Mouse (Mus musculus) forebrain, embryonic 14.5 days (tissue): ENCODE results near the gene Il17rc. TPM values are rescaled to one million over a fixed set of nuclear protein-coding genes. Genes with fewer than 3 reads are reported as not detected.

ENCODE experiments used
- ATAC-seq: fragments of 200-750 bp; cut with Nextera tagmentation; 2 replicates; pipeline ENCODE4 v1.8.0; 2017; ENCODE audit warnings: mild to moderate bottlenecking, moderate library complexity
- DNase-seq: peaks from one replicate; pipeline ENCODE4 v3.0.0-alpha.2; 2015; ENCODE audit warnings: low spot score
- H3K27ac ChIP-seq: fragments of 300-500 bp; sonication (generic); 2 replicates; pipeline ENCODE4 v1.5.1; 2014; ENCODE audit warnings: low read depth, mild to moderate bottlenecking, control low read depth, low read length, moderate library complexity
- H3K27me3 ChIP-seq: fragments of 300-500 bp; sonication (generic); replicated peaks from 2 replicates; pipeline ENCODE4 v1.6.1; 2014; ENCODE audit warnings: low read length, control low read depth, mixed read lengths; ENCODE audit not compliant: control insufficient read depth, insufficient read depth
- H3K36me3 ChIP-seq: fragments of 300-500 bp; sonication (generic); 2 replicates; pipeline ENCODE4 v1.6.1; 2014; ENCODE audit warnings: low read length, control low read depth; ENCODE audit not compliant: control insufficient read depth, insufficient read depth
- H3K4me1 ChIP-seq: fragments of 300-500 bp; sonication (generic); 2 replicates; pipeline ENCODE4 v1.6.1; 2014; ENCODE audit warnings: antibody characterized with exemption, low read length, control low read depth; ENCODE audit not compliant: control insufficient read depth, insufficient read depth
- H3K4me2 ChIP-seq: fragments of 300-500 bp; sonication (generic); 2 replicates; pipeline ENCODE4 v1.6.1; 2014; ENCODE audit warnings: mild to moderate bottlenecking, control low read depth, low read length
- H3K4me3 ChIP-seq: fragments of 300-500 bp; sonication (generic); 2 replicates; pipeline ENCODE4 v1.5.1; 2014; ENCODE audit warnings: low read depth, low read length, control low read depth
- H3K9ac ChIP-seq: fragments of 300-500 bp; sonication (generic); 2 replicates; pipeline ENCODE4 v1.6.1; 2014; ENCODE audit warnings: mild to moderate bottlenecking, low read length, control low read depth, moderate library complexity
- H3K9me3 ChIP-seq: fragments of 300-500 bp; sonication (generic); replicated peaks from 2 replicates; pipeline ENCODE4 v1.6.1; 2016; ENCODE audit warnings: low read length, control low read depth, mixed read lengths; ENCODE audit not compliant: control insufficient read depth
- WGBS: fragments of 180-500 bp; shearing (Covaris S2); extraction: QIAGEN DNeasy Blood & Tissue Kit; methylation state at CpG from one replicate; pipeline ENCODE4 v1.1.7; 2014; 5-methylcytosine and 5-hydroxymethylcytosine counted together
- polyA plus RNA-seq: library from polyadenylated mRNA; unstranded; fragments of >200 nt; fragmentation: Nextera tagmentation; extraction: Ambion mirVana; gene quantifications from 2 replicates; pipeline ENCODE4 v1.2.1, GENCODE M21; 2014

Gene Il17rc
- 1.3 and 2.0 TPM in 2 replicates for polyA plus RNA-seq

DNA sequence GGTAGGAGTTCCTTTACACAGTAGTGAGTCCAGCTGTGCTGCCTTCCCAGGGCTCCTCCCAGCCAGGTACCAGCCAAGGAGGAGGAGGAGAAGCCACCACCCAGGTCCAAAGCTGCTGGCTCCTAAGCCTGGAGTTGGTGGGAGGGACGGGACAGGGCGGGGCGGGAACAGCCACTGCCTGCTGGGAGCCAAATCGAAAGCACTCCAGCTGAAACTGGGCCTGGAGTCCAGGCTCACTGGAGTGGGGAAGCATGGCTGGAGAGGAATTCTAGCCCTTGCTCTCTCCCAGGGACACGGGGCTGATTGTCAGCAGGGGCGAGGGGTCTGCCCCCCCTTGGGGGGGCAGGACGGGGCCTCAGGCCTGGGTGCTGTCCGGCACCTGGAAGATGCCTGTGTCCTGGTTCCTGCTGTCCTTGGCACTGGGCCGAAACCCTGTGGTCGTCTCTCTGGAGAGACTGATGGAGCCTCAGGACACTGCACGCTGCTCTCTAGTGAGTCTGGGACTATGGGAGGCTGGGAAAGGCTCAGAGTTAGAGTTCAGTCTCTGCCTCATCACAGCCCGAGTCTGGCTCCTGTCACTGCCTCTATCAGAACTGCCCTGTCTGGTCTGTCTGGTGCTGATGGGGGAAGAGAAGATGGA, at the start of gene Il17rc:
Gene Il17rc (plus strand): TSS at position 131 of the 640 bp plus-strand sequence.
- no peak within 1 kb of the TSS; the same call in 1 of the 2 replicates for H3K9ac ChIP-seq
- no peaks in the 10 kb centered on the region for H3K4me1 ChIP-seq
- peaks cover 14% of the 10 kb centered on the region; the same call in 1 of the 2 replicates for H3K27me3 ChIP-seq
- H3K4me2 ChIP-seq, result no peak within 1 kb of the TSS
- no peaks in the 10 kb centered on the region for H3K36me3 ChIP-seq
- H3K4me3 ChIP-seq, result no peak within 1 kb of the TSS
- 24% methylated on average over 12 of the region's 12 CpGs for WGBS
- ATAC-seq (no peak), DNase-seq (no peak)
- H3K9me3 ChIP-seq, result no peaks in the 10 kb centered on the region
- H3K27ac ChIP-seq, result no peak within 1 kb of the TSS; the same call in 1 of the 2 replicates

GRCm38 (mm10) chr6:113423000-113423399, 48.2 kb upstream of the Il17rc start:
- no peak overlapping the region for H3K27ac ChIP-seq
- 69% methylated on average over 4 of the region's 4 CpGs for WGBS
- H3K4me3 ChIP-seq, result no peak overlapping the region
- peaks cover 7% of the 10 kb centered on the region; the same call in 1 of the 2 replicates for H3K4me1 ChIP-seq
- H3K9ac ChIP-seq, result no peak overlapping the region
- ATAC-seq, result no peak
- H3K27me3 ChIP-seq, result no peaks in the 10 kb centered on the region
- H3K36me3 ChIP-seq, result no peaks in the 10 kb centered on the region
- H3K4me2 ChIP-seq, result no peak overlapping the region
- no peak for DNase-seq
- H3K9me3 ChIP-seq, result no peaks in the 10 kb centered on the region

- Histone ChIP-seq H3K4me3 (no peak overlapping the region), H3K9ac (no peak overlapping the region), H3K36me3 (no peaks in the 10 kb centered on the region), H3K4me1 (no peaks in the 10 kb centered on the region), H3K9me3 (no peaks in the 10 kb centered on the region), H3K4me2 (no peak overlapping the region), H3K27me3 (no peaks in the 10 kb centered on the region), H3K27ac (no peak overlapping the region)
- no peak for DNase-seq
- 90% methylated on average over 7 of the region's 7 CpGs for WGBS
- no peak for ATAC-seq
Measured at GRCm38 (mm10) chr6:113424187-113424586, 47.0 kb upstream of the Il17rc start.

GRCm38 (mm10) chr6:113426696-113427095, 44.5 kb upstream of the Il17rc start:
- ATAC-seq (no peak), DNase-seq (no peak)
- Histone ChIP-seq H3K4me1 (no peaks in the 10 kb centered on the region), H3K27ac (no peak overlapping the region), H3K9me3 (no peaks in the 10 kb centered on the region), H3K36me3 (no peaks in the 10 kb centered on the region), H3K27me3 (no peaks in the 10 kb centered on the region), H3K9ac (no peak overlapping the region), H3K4me2 (no peak overlapping the region), H3K4me3 (no peak overlapping the region)
- WGBS, result 90% methylated on average over 4 of the region's 4 CpGs

- DNase-seq, result no peak
- no peaks in the 10 kb centered on the region for H3K9me3 ChIP-seq
- H3K4me1 ChIP-seq, result no peaks in the 10 kb centered on the region
- no peaks in the 10 kb centered on the region for H3K36me3 ChIP-seq
- WGBS, result 61% methylated on average over 3 of the region's 3 CpGs
- ATAC-seq, result no peak
- H3K27ac ChIP-seq, result no peak overlapping the region
- H3K4me3 ChIP-seq, result no peak overlapping the region
- H3K4me2 ChIP-seq, result no peak overlapping the region
- no peaks in the 10 kb centered on the region for H3K27me3 ChIP-seq
- no peak overlapping the region for H3K9ac ChIP-seq
Measured at GRCm38 (mm10) chr6:113427397-113427796, 43.8 kb upstream of the Il17rc start.

GRCm38 (mm10) chr6:113428006-113428405, 43.2 kb upstream of the Il17rc start:
- H3K27me3 ChIP-seq, result no peaks in the 10 kb centered on the region
- no peak for DNase-seq
- H3K4me3 ChIP-seq, result no peak overlapping the region
- 93% methylated on average over 16 of the region's 16 CpGs for WGBS
- no peaks in the 10 kb centered on the region for H3K4me1 ChIP-seq
- H3K36me3 ChIP-seq, result no peaks in the 10 kb centered on the region
- H3K4me2 ChIP-seq, result no peak overlapping the region
- H3K27ac ChIP-seq, result no peak overlapping the region
- no peak for ATAC-seq
- no peak overlapping the region for H3K9ac ChIP-seq
- no peaks in the 10 kb centered on the region for H3K9me3 ChIP-seq

GRCm38 (mm10) chr6:113429965-113430364, 41.3 kb upstream of the Il17rc start:
- Histone ChIP-seq H3K9me3 (no peaks in the 10 kb centered on the region), H3K9ac (no peak overlapping the region), H3K4me3 (no peak overlapping the region), H3K27ac (no peak overlapping the region), H3K27me3 (no peaks in the 10 kb centered on the region), H3K4me1 (no peaks in the 10 kb centered on the region), H3K4me2 (no peak overlapping the region), H3K36me3 (no peaks in the 10 kb centered on the region)
- 88% methylated on average over 3 of the region's 3 CpGs for WGBS
- ATAC-seq (no peak), DNase-seq (no peak)

DNA sequence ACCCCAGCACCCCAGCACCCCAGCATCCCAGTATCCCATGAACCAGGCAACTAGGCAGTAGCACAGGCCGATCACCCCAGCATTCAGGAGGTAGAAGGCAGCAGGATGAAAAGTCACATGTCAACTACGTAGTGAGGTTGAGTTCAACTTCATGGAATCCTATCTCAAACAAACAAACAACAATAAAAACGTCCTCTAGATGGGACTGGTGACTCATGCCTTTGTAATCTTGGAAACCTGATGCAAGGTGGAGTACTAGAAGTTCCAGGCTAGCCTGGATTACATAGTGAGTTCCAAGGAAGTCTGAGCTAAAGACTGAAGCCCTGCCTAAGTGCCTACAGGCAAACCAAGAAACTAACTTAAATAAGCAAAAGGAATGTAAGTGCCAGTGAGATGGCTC, 40.4 kb upstream of the Il17rc start:
- Histone ChIP-seq H3K27me3 (no peaks in the 10 kb centered on the region), H3K4me1 (no peaks in the 10 kb centered on the region), H3K27ac (no peak overlapping the region), H3K36me3 (no peaks in the 10 kb centered on the region), H3K9ac (no peak overlapping the region), H3K4me2 (no peak overlapping the region), H3K4me3 (no peak overlapping the region), H3K9me3 (no peaks in the 10 kb centered on the region)
- WGBS, result 66% methylated on average over 3 of the region's 3 CpGs
- ATAC-seq, result no peak
- no peak for DNase-seq

DNA sequence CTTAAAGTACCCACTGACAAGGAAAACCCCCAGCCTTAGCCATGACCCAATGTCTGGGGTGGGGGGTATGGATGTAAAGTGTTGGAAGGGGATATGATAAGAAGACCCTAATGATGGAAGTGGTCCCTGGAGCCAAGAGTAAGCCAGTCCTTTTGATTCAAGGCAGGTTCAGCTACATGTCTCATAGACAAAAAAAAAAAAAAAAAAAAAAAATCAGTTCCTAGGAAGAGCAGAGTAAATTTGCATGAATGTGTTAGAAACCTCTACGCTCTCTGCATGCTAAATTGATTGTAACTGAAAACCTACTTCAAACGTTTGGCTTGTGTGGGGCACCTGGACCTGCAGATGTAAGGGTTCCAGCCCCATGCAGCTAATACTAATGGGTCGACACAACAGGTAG, 39.4 kb upstream of the Il17rc start:
- Histone ChIP-seq H3K27ac (no peak overlapping the region), H3K4me2 (no peak overlapping the region), H3K9ac (no peak overlapping the region), H3K4me3 (no peak overlapping the region), H3K27me3 (no peaks in the 10 kb centered on the region), H3K9me3 (no peaks in the 10 kb centered on the region), H3K4me1 (no peaks in the 10 kb centered on the region), H3K36me3 (no peaks in the 10 kb centered on the region)
- DNase-seq (no peak), ATAC-seq (no peak)
- 59% methylated on average over 3 of the region's 3 CpGs for WGBS
